Mouse (Mus musculus): ENCODE results near the gene Cebpa.

Cebpa gene

GRCm38 (mm10) chr7:35149616-35150433 is 30.7 kb downstream of the Cebpa start:
- no peak for DNase-seq

GRCm38 (mm10) chr7:35150860-35151259 is 31.8 kb downstream of the Cebpa start:
- DNase-seq = no peak

GRCm38 (mm10) chr7:35154449-35154848 is 35.4 kb downstream of the Cebpa start:
- no peak for DNase-seq

GRCm38 (mm10) chr7:35156561-35157477 is 37.7 kb downstream of the Cebpa start:
- DNase-seq = no peak

- DNase-seq = no peak
Observed at GRCm38 (mm10) chr7:35157512-35157911, 38.4 kb downstream of the Cebpa start.

GRCm38 (mm10) chr7:35162443-35162842 is 43.4 kb downstream of the Cebpa start:
- no peak for DNase-seq

- no peak for DNase-seq
Observed at GRCm38 (mm10) chr7:35163600-35163999, 44.5 kb downstream of the Cebpa start.

- DNase-seq = no peak
Observed at GRCm38 (mm10) chr7:35164131-35164530, 45.0 kb downstream of the Cebpa start.

GRCm38 (mm10) chr7:35166988-35167387 is 47.9 kb downstream of the Cebpa start:
- DNase-seq = no peak

- no peak for DNase-seq
Observed at GRCm38 (mm10) chr7:35167925-35168324, 48.8 kb downstream of the Cebpa start.

GRCm38 (mm10) chr7:35169341-35169740 is 50.2 kb downstream of the Cebpa start:
- DNase-seq = peak; percentile 82
